Comparison of ENCODE assay signal across 11 mouse cellular contexts in genomic region chr14:8156947-8157346, GRCm38 (mm10). TPM values are rescaled to one million over a fixed set of nuclear protein-coding genes. Genes with fewer than 3 reads are reported as not detected.
DNase-seq lines count a peak whose midpoint lies in the region; ATAC-seq and TF ChIP-seq lines count a peak whose summit lies in the region.
"Had no signal": no experiment of that assay in that cellular context is flagged by ENCODE, and none has a peak within 500 bp of the region (broad histone marks: within the 10 kb centered on the region; RNA-seq: fewer than 3 reads in every experiment).

No protein-coding gene starts in this region.

- peaks cover 5% of the 10 kb centered on the region; the same call in 1 of the 2 replicates for H3K36me3 ChIP-seq in kidney, embryonic 14.5 days (ENCODE audit: control insufficient read depth, insufficient read depth, low read length)
- H3K36me3 ChIP-seq in kidney, embryonic 16.5 days (ENCODE audit: insufficient read depth, low read length): peaks cover 10% of the 10 kb centered on the region; the same call in 1 of the 2 replicates
- H3K36me3 ChIP-seq in G1E (replicated peaks): peaks cover 24% of the 10 kb centered on the region

- peak; percentile 12; the same call in 1 of the 2 replicates for ATAC-seq in kidney, embryonic 14.5 days (ENCODE audit: low FRiP score, low TSS enrichment)
- no peak for ATAC-seq in kidney, embryonic 16.5 days (ENCODE audit: low FRiP score, low TSS enrichment)
- peak; percentile 40; the same call in 1 of the 2 replicates for ATAC-seq in G1E (ENCODE audit: extremely low read depth, insufficient number of reproducible peaks, low FRiP score, poor library complexity, severe bottlenecking)
- ATAC-seq: hindbrain, embryonic 16.5 days had no signal

- H3K4me1 ChIP-seq in kidney, embryonic 14.5 days (ENCODE audit: control insufficient read depth, insufficient read depth, low read length): no peaks in the 10 kb centered on the region
- H3K4me1 ChIP-seq in kidney, embryonic 16.5 days (ENCODE audit: insufficient read depth, low read length): no peaks in the 10 kb centered on the region
- no peaks in the 10 kb centered on the region for H3K4me1 ChIP-seq in G1E (ENCODE audit: insufficient read depth, low read depth, low read length)

- no peak overlapping the region for H3K4me3 ChIP-seq in kidney, embryonic 14.5 days (ENCODE audit: low read length)
- H3K4me3 ChIP-seq in kidney, embryonic 16.5 days (ENCODE audit: low read length): no peak overlapping the region
- H3K4me3 ChIP-seq in G1E (ENCODE audit: low read depth, low read length): no peak overlapping the region

- no peaks in the 10 kb centered on the region for H3K27me3 ChIP-seq in kidney, embryonic 14.5 days (ENCODE audit: control insufficient read depth, insufficient read depth, low read length)
- H3K27me3 ChIP-seq in kidney, embryonic 16.5 days (ENCODE audit: insufficient read depth, low read length): no peaks in the 10 kb centered on the region
- H3K27me3 ChIP-seq in G1E (ENCODE audit: insufficient read depth, low read length): no peaks in the 10 kb centered on the region

- WGBS in kidney, embryonic 14.5 days: 42% methylated on average over 3 of the region's 3 CpGs
- WGBS in kidney, embryonic 16.5 days: 27% methylated on average over 3 of the region's 3 CpGs

- no peak for TF ChIP-seq CTCF in G1E (IDR thresholded peaks at IDR 0.05; ENCODE audit: low read depth, low read length)

- H3K4me2 ChIP-seq in kidney, embryonic 14.5 days (replicated peaks; ENCODE audit: low read depth, low read length): no peak overlapping the region
- H3K4me2 ChIP-seq in kidney, embryonic 16.5 days (replicated peaks; ENCODE audit: low read depth, low read length): no peak overlapping the region

- no peaks in the 10 kb centered on the region for H3K9me3 ChIP-seq in kidney, embryonic 14.5 days (ENCODE audit: control insufficient read depth, low read length)
- H3K9me3 ChIP-seq in kidney, embryonic 16.5 days (ENCODE audit: low read length): no peaks in the 10 kb centered on the region
- no peaks in the 10 kb centered on the region for H3K9me3 ChIP-seq in G1E (replicated peaks)

- peak; percentile 44 for DNase-seq in 416B (ENCODE audit: low read depth)
- DNase-seq in G1E (ENCODE audit: low spot score): no peak
- peak; percentile 17 for DNase-seq in forelimb bud, embryonic 11.5 days (ENCODE audit: low read depth, low spot score)
- DNase-seq in adrenal gland, adult 8-10 months: no peak
- no peak for DNase-seq in left cerebral cortex, adult 9 months (ENCODE audit: low spot score in 2 of 2)
- no peak for DNase-seq in urinary bladder, postnatal 36 days (ENCODE audit: low spot score in 2 of 2)
- DNase-seq: cerebellum, postnatal 36 days; spleen, adult 18-20 months had no signal

- no peak overlapping the region for H3K27ac ChIP-seq in kidney, embryonic 14.5 days (ENCODE audit: low read depth, low read length)
- no peak overlapping the region for H3K27ac ChIP-seq in kidney, embryonic 16.5 days (ENCODE audit: low read length)

- no peak overlapping the region for H3K9ac ChIP-seq in kidney, embryonic 14.5 days (ENCODE audit: low read depth, low read length)
- H3K9ac ChIP-seq in kidney, embryonic 16.5 days (replicated peaks; ENCODE audit: low read length): no peak overlapping the region

RNA-seq across cellular contexts. Expression of gene Pdhb, which starts 15.9 kb away (rescaled TPM):
- polyA plus RNA-seq in kidney, embryonic 14.5 days (2014; fragmentation: Nextera tagmentation; extraction: Ambion mirVana): 231 and 247 TPM in 2 replicates
- polyA plus RNA-seq in kidney, embryonic 16.5 days (2015; fragmentation: Nextera tagmentation; extraction: Ambion mirVana): 267 and 278 TPM in 2 replicates
- 76.1 and 91.4 TPM in 2 replicates for total RNA-seq in G1E (2014; fragmentation: Nextera tagmentation)
- 141 and 182 TPM in 2 replicates for total RNA-seq in G1E (2017)
- polyA plus RNA-seq in G1E (2012): 72.1 and 79.4 TPM in 2 replicates
- total RNA-seq in adrenal gland, adult 8-10 months (2022): 100 to 1,000 TPM; 184 to 265 (median 230) TPM

RNA-seq across cellular contexts. Expression of gene Kctd6, which starts 57.0 kb away (rescaled TPM):
- polyA plus RNA-seq in kidney, embryonic 14.5 days (2014; fragmentation: Nextera tagmentation; extraction: Ambion mirVana): 9.1 and 10.4 TPM in 2 replicates
- 3.3 and 3.6 TPM in 2 replicates for polyA plus RNA-seq in kidney, embryonic 16.5 days (2015; fragmentation: Nextera tagmentation; extraction: Ambion mirVana)
- total RNA-seq in G1E (2014; fragmentation: Nextera tagmentation) (3.1 and 4.6 TPM in 2 replicates), G1E (2017) (9.3 and 9.9 TPM in 2 replicates)
- polyA plus RNA-seq in G1E (2012): 0.64 and 0.70 TPM in 2 replicates
- total RNA-seq in adrenal gland, adult 8-10 months (2022): 10 to 100 TPM; 15.1 to 22.2 (median 18.1) TPM

RNA-seq across cellular contexts. Expression of gene Pxk, which starts 58.9 kb away (rescaled TPM):
- 25.2 and 32.2 TPM in 2 replicates for polyA plus RNA-seq in kidney, embryonic 14.5 days (2014; fragmentation: Nextera tagmentation; extraction: Ambion mirVana)
- polyA plus RNA-seq in kidney, embryonic 16.5 days (2015; fragmentation: Nextera tagmentation; extraction: Ambion mirVana): 36.7 and 39.8 TPM in 2 replicates
- total RNA-seq in G1E (2014; fragmentation: Nextera tagmentation) (10.9 and 14.0 TPM in 2 replicates), G1E (2017) (5.3 and 6.1 TPM in 2 replicates)
- 2.1 and 2.7 TPM in 2 replicates for polyA plus RNA-seq in G1E (2012)
- 10 to 100 TPM; 62.3 to 72.3 (median 68.1) TPM for total RNA-seq in adrenal gland, adult 8-10 months (2022)

Comparison
In these comparisons a context has a peak if more than half of its experiments do, and no peak if none do; other contexts are left out.
1. DNase-seq: peak in 416B (single experiment) and forelimb bud, embryonic 11.5 days (single experiment); none in G1E (single experiment), adrenal gland, adult 8-10 months (single experiment), left cerebral cortex, adult 9 months (0 of 2) and urinary bladder, postnatal 36 days (0 of 2).